Mouse (Mus musculus): ENCODE data around the gene Tmem178. TPM values are rescaled to one million over a fixed set of nuclear protein-coding genes. Genes with fewer than 3 reads are reported as not detected.

Gene Tmem178
- polyA plus RNA-seq, 1 experiment from 2014 or later, result 2.4 TPM

GRCm38 (mm10) chr17:80949382-80949781 lies 5.0 kb downstream of the Tmem178 start:
- Histone ChIP-seq H3K27me3 (replicated peaks; ENCODE audit: low read depth, poor library complexity, severe bottlenecking) (peaks cover 41% of the 10 kb centered on the region), H3K4me1 (peaks cover 12% of the 10 kb centered on the region; the same call in 1 of the 2 replicates), H3K27ac (replicated peaks) (no peak overlapping the region), H3K4me3 (no peak overlapping the region), H3K36me3 (replicated peaks) (no peaks in the 10 kb centered on the region), H3K9me3 (no peaks in the 10 kb centered on the region)
- WGBS, result 84% methylated on average over 7 of the region's 7 CpGs
- DNase-seq (ENCODE audit: low spot score), result no peak

DNA sequence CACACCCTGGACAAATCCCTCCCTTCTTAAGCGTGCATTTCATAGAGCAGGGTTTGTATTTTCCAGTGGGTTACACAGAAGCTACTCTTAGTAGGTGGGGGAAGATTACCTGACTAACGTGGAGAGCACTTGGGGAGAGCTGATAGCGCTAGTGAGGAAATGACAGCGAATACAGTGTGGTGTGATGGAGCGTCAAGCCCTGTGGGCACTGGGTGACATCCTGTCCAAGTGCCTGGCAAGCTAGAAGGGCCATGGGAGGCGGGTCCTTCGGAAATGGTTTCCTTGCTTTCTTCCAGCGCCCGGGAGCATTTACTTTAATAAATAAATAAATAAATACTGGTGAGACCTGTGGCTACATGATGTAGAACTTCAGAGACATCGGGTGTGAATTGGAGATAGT lies 5.5 kb downstream of the Tmem178 start:
- no peak for DNase-seq (ENCODE audit: low spot score)
- no peaks in the 10 kb centered on the region for H3K36me3 ChIP-seq (replicated peaks)
- H3K27ac ChIP-seq (replicated peaks), result no peak overlapping the region
- H3K4me3 ChIP-seq, result no peak overlapping the region
- peaks cover 8% of the 10 kb centered on the region; the same call in 1 of the 2 replicates for H3K4me1 ChIP-seq
- peaks cover 36% of the 10 kb centered on the region for H3K27me3 ChIP-seq (replicated peaks; ENCODE audit: low read depth, poor library complexity, severe bottlenecking)
- no peaks in the 10 kb centered on the region for H3K9me3 ChIP-seq
- 85% methylated on average over 10 of the region's 10 CpGs for WGBS

DNA sequence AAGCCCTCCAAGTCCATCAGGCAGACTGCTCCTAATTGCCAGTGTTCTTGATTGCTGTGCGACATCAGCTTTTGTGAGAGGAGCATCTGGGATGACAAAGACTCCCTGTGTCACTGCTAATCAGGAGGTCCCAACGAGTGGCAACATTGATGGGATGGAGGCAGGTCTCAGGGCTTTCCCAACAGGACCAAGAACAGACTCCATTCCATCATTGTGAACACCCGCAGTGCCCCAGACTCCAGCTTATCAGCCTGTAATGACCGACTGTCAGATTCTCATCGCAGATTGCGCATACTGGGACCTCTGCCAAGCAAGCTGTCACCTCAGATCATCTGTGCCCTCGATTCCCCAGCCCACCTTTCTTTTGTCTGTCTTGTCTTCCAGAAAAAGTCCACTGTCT lies 7.9 kb downstream of the Tmem178 start:
- H3K4me3 ChIP-seq, result no peak overlapping the region
- 71% methylated on average over 7 of the region's 7 CpGs for WGBS
- no peak for DNase-seq (ENCODE audit: low spot score)
- H3K27me3 ChIP-seq (replicated peaks; ENCODE audit: low read depth, poor library complexity, severe bottlenecking), result peaks cover 15% of the 10 kb centered on the region
- H3K4me1 ChIP-seq, result peaks cover 13% of the 10 kb centered on the region; the same call in 1 of the 2 replicates
- no peaks in the 10 kb centered on the region for H3K36me3 ChIP-seq (replicated peaks)
- no peaks in the 10 kb centered on the region for H3K9me3 ChIP-seq
- H3K27ac ChIP-seq (replicated peaks), result no peak overlapping the region

GRCm38 (mm10) chr17:80955415-80955814 lies 11.0 kb downstream of the Tmem178 start:
- no peak overlapping the region for H3K27ac ChIP-seq (replicated peaks)
- no peaks in the 10 kb centered on the region for H3K36me3 ChIP-seq (replicated peaks)
- H3K27me3 ChIP-seq (replicated peaks; ENCODE audit: low read depth, poor library complexity, severe bottlenecking), result peaks cover 5% of the 10 kb centered on the region; the same call in 1 of the 2 replicates
- H3K9me3 ChIP-seq, result no peaks in the 10 kb centered on the region
- WGBS, result 69% methylated on average over 7 of the region's 7 CpGs
- H3K4me1 ChIP-seq, result peaks cover 13% of the 10 kb centered on the region; the same call in 1 of the 2 replicates
- H3K4me3 ChIP-seq, result no peak overlapping the region
- no peak for DNase-seq (ENCODE audit: low spot score)

GRCm38 (mm10) chr17:80955998-80956811 lies 11.8 kb downstream of the Tmem178 start:
- Histone ChIP-seq H3K9me3 (no peaks in the 10 kb centered on the region), H3K4me3 (no peak overlapping the region), H3K27ac (replicated peaks) (no peak overlapping the region), H3K36me3 (replicated peaks) (no peaks in the 10 kb centered on the region), H3K4me1 (peaks cover 13% of the 10 kb centered on the region; the same call in 1 of the 2 replicates), H3K27me3 (replicated peaks; ENCODE audit: low read depth, poor library complexity, severe bottlenecking) (no peaks in the 10 kb centered on the region)
- no peak for DNase-seq (ENCODE audit: low spot score)
- 82% methylated on average over 10 of the region's 10 CpGs for WGBS

- 86% methylated on average over 6 of the region's 6 CpGs for WGBS
- no peak overlapping the region for H3K27ac ChIP-seq (replicated peaks)
- H3K36me3 ChIP-seq (replicated peaks), result no peaks in the 10 kb centered on the region
- no peak overlapping the region for H3K4me3 ChIP-seq
- H3K9me3 ChIP-seq, result no peaks in the 10 kb centered on the region
- no peaks in the 10 kb centered on the region for H3K27me3 ChIP-seq (replicated peaks; ENCODE audit: low read depth, poor library complexity, severe bottlenecking)
- no peak for DNase-seq (ENCODE audit: low spot score)
- H3K4me1 ChIP-seq, result peaks cover 11% of the 10 kb centered on the region; the same call in 1 of the 2 replicates
These were observed 13.9 kb downstream of the Tmem178 start for GRCm38 (mm10) chr17:80958332-80958731.

- Histone ChIP-seq H3K27me3 (replicated peaks; ENCODE audit: low read depth, poor library complexity, severe bottlenecking) (no peaks in the 10 kb centered on the region), H3K9me3 (no peaks in the 10 kb centered on the region), H3K36me3 (replicated peaks) (no peaks in the 10 kb centered on the region), H3K4me3 (no peak overlapping the region), H3K27ac (replicated peaks) (no peak overlapping the region), H3K4me1 (peaks cover 9% of the 10 kb centered on the region; the same call in 1 of the 2 replicates)
- 70% methylated on average over 2 of the region's 2 CpGs for WGBS
- DNase-seq (ENCODE audit: low spot score), result no peak
These were observed 15.4 kb downstream of the Tmem178 start for GRCm38 (mm10) chr17:80959840-80960239.

DNA sequence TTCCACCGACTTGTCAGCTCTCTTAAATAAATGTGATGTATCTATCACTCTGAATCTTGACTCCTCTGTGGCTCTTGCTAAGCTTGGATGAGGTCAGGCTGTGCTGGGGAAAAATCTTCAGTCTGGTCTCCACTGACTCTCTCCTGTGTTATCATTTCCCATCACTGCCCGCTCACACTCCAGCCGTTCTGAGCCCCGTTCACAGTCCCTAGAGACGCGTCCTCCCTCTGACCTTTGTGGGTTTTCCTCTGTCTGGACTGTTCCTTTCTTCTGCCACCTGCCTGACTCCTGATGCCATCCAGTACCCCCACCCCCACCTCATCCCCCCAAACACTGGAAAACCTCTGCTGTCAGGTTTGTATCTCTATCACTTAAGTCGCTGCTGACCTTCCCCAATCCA lies 23.0 kb downstream of the Tmem178 start:
- H3K27me3 ChIP-seq (replicated peaks; ENCODE audit: low read depth, poor library complexity, severe bottlenecking), result 0 out of 2 replicates have a peak, but pooled peaks cover 4% of the 10 kb centered on the region
- WGBS, result 48% methylated on average over 7 of the region's 7 CpGs
- H3K4me1 ChIP-seq, result peaks cover 42% of the 10 kb centered on the region
- H3K4me3 ChIP-seq, result no peak overlapping the region
- no peaks in the 10 kb centered on the region for H3K9me3 ChIP-seq
- no peak overlapping the region for H3K27ac ChIP-seq (replicated peaks)
- H3K36me3 ChIP-seq (replicated peaks), result no peaks in the 10 kb centered on the region
- no peak for DNase-seq (ENCODE audit: low spot score)

DNA sequence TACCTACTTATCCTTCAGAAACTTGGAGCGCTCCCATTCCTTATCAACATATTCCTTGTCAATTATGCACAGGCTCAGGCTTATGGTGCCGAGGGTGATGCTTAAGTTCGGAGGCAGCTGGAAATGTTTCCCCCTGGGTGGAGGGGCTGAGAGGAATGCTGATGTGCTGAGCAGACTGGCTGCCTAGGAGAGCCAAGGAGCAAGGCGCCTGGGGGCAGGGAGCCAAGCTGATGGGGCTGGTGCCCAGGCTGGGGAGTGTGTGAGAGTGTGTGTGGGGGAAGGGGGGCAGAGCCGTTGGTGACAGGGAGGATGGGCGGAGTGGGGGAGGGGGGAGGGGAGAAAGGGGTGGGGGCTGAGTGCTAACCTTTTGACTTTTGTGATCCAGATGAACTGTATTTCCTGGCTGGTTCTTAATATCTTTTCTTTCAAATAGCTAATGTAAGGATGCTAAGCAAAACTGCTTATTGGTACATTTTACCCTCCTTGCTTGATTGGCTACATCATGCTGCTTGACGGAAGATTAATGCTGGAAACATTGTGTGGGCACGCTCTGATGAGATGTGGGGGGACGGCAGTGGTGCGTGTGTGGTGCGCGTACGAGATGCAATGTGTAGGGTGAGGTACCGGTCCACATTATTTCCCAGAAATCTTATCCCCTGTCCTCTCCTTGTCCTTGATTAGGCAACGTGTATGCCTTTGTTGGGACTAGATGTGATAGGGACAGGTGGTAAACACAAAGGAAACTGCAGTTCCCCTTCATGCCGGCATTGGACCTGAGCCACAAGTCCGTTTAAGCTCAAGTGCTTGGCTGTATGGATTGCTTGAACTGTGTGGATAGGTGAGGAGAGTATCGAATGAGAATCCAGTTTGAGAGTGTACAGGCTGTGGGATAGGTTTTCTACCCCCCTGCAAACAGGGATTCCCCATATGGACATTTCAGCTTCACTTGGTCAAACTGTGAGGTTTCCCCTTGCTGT lies 25.5 kb downstream of the Tmem178 start:
- Histone ChIP-seq H3K4me3 (no peak overlapping the region), H3K27me3 (replicated peaks; ENCODE audit: low read depth, poor library complexity, severe bottlenecking) (0 out of 2 replicates have a peak, but pooled peaks cover 4% of the 10 kb centered on the region), H3K36me3 (replicated peaks) (no peaks in the 10 kb centered on the region), H3K27ac (replicated peaks) (no peak overlapping the region; the same call in 1 of the 2 replicates), H3K4me1 (peaks cover 42% of the 10 kb centered on the region), H3K9me3 (no peaks in the 10 kb centered on the region)
- 44% methylated on average over 18 of the region's 18 CpGs for WGBS
- DNase-seq (ENCODE audit: low spot score), result peak; percentile 75

- no peaks in the 10 kb centered on the region for H3K36me3 ChIP-seq (replicated peaks)
- H3K4me1 ChIP-seq, result peaks cover 42% of the 10 kb centered on the region
- H3K27ac ChIP-seq (replicated peaks), result no peak overlapping the region; the same call in 1 of the 2 replicates
- no peak for DNase-seq (ENCODE audit: low spot score)
- WGBS, result 59% methylated on average over 10 of the region's 10 CpGs
- no peak overlapping the region for H3K4me3 ChIP-seq
- H3K9me3 ChIP-seq, result no peaks in the 10 kb centered on the region
- 0 out of 2 replicates have a peak, but pooled peaks cover 4% of the 10 kb centered on the region for H3K27me3 ChIP-seq (replicated peaks; ENCODE audit: low read depth, poor library complexity, severe bottlenecking)
These were observed 26.3 kb downstream of the Tmem178 start for GRCm38 (mm10) chr17:80970716-80971115.

GRCm38 (mm10) chr17:80972891-80973290 lies 28.5 kb downstream of the Tmem178 start:
- no peak overlapping the region for H3K4me3 ChIP-seq
- 0 out of 2 replicates have a peak, but pooled peaks cover 2% of the 10 kb centered on the region for H3K9me3 ChIP-seq
- no peak for DNase-seq (ENCODE audit: low spot score)
- no peaks in the 10 kb centered on the region for H3K36me3 ChIP-seq (replicated peaks)
- peaks cover 33% of the 10 kb centered on the region for H3K4me1 ChIP-seq
- H3K27ac ChIP-seq (replicated peaks), result no peak overlapping the region
- 0 out of 2 replicates have a peak, but pooled peaks cover 4% of the 10 kb centered on the region for H3K27me3 ChIP-seq (replicated peaks; ENCODE audit: low read depth, poor library complexity, severe bottlenecking)
- WGBS, result 91% methylated on average over 7 of the region's 7 CpGs

DNA sequence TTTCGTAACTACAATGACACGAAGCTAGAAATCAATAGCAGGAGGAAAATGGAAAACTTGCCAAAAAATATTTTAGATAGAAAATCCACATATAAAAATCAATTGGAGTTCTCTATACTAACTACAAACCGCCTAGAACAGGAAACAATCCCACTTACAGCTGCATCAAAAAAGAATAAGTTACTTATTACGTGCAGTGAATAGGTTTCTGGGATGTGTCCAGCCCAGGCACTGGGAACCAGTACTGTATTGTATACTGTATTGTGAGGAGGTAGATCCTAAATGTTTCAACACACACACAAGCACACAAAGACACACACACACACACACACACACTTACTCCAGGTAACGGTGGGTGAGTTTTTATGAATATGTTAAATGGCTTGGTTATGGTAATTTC lies 32.8 kb downstream of the Tmem178 start:
- no peak overlapping the region for H3K4me3 ChIP-seq
- H3K4me1 ChIP-seq, result peaks cover 16% of the 10 kb centered on the region
- H3K27ac ChIP-seq (replicated peaks), result no peak overlapping the region
- no peaks in the 10 kb centered on the region for H3K36me3 ChIP-seq (replicated peaks)
- no peak for DNase-seq (ENCODE audit: low spot score)
- H3K9me3 ChIP-seq, result 0 out of 2 replicates have a peak, but pooled peaks cover 2% of the 10 kb centered on the region
- 91% methylated on average over 5 of the region's 5 CpGs for WGBS
- H3K27me3 ChIP-seq (replicated peaks; ENCODE audit: low read depth, poor library complexity, severe bottlenecking), result no peaks in the 10 kb centered on the region
